Mouse (Mus musculus): ENCODE data around the gene Arhgap18.

The Arhgap18 gene

GRCm38 (mm10) chr10:26752929-26753567, at the start of gene Arhgap18:
Gene Arhgap18 (plus strand): TSS chr10:26753421.
- no peak for DNase-seq (ENCODE audit: extremely low spot score, low read depth, low spot score)

- DNase-seq (ENCODE audit: extremely low spot score, low read depth, low spot score): no peak
Observed at GRCm38 (mm10) chr10:26710458-26711011, 42.7 kb upstream of the Arhgap18 start.

GRCm38 (mm10) chr10:26711068-26711467, 42.2 kb upstream of the Arhgap18 start:
- DNase-seq (ENCODE audit: extremely low spot score, low read depth, low spot score): peak; percentile 37

GRCm38 (mm10) chr10:26713986-26714385, 39.2 kb upstream of the Arhgap18 start:
- no peak for DNase-seq (ENCODE audit: extremely low spot score, low read depth, low spot score)

GRCm38 (mm10) chr10:26724704-26725103, 28.5 kb upstream of the Arhgap18 start:
- no peak for DNase-seq (ENCODE audit: extremely low spot score, low read depth, low spot score)

GRCm38 (mm10) chr10:26725255-26725654, 28.0 kb upstream of the Arhgap18 start:
- DNase-seq (ENCODE audit: extremely low spot score, low read depth, low spot score): no peak

- no peak for DNase-seq (ENCODE audit: extremely low spot score, low read depth, low spot score)
Observed at GRCm38 (mm10) chr10:26750827-26751226, 2.4 kb upstream of the Arhgap18 start.

- DNase-seq (ENCODE audit: extremely low spot score, low read depth, low spot score): peak; percentile 41
Observed at GRCm38 (mm10) chr10:26752064-26752928, 925 bp upstream of the Arhgap18 start.

- DNase-seq (ENCODE audit: extremely low spot score, low read depth, low spot score): no peak
Observed at GRCm38 (mm10) chr10:26754006-26754405, 785 bp downstream of the Arhgap18 start.

GRCm38 (mm10) chr10:26757231-26757630, 4.0 kb downstream of the Arhgap18 start:
- DNase-seq (ENCODE audit: extremely low spot score, low read depth, low spot score): no peak

- no peak for DNase-seq (ENCODE audit: extremely low spot score, low read depth, low spot score)
Observed at GRCm38 (mm10) chr10:26759469-26759868, 6.2 kb downstream of the Arhgap18 start.

- no peak for DNase-seq (ENCODE audit: extremely low spot score, low read depth, low spot score)
Observed at GRCm38 (mm10) chr10:26761103-26761502, 7.9 kb downstream of the Arhgap18 start.

- no peak for DNase-seq (ENCODE audit: extremely low spot score, low read depth, low spot score)
Observed at GRCm38 (mm10) chr10:26761991-26762903, 9.0 kb downstream of the Arhgap18 start.

GRCm38 (mm10) chr10:26767196-26767595, 14.0 kb downstream of the Arhgap18 start:
- no peak for DNase-seq (ENCODE audit: extremely low spot score, low read depth, low spot score)

GRCm38 (mm10) chr10:26768943-26769342, 15.7 kb downstream of the Arhgap18 start:
- DNase-seq (ENCODE audit: extremely low spot score, low read depth, low spot score): no peak

GRCm38 (mm10) chr10:26770035-26770434, 16.8 kb downstream of the Arhgap18 start:
- no peak for DNase-seq (ENCODE audit: extremely low spot score, low read depth, low spot score)

- DNase-seq (ENCODE audit: extremely low spot score, low read depth, low spot score): peak; percentile 66
Observed at GRCm38 (mm10) chr10:26771938-26772623, 18.9 kb downstream of the Arhgap18 start.

GRCm38 (mm10) chr10:26772624-26773540, 19.7 kb downstream of the Arhgap18 start:
- no peak for DNase-seq (ENCODE audit: extremely low spot score, low read depth, low spot score)

GRCm38 (mm10) chr10:26773541-26773940, 20.3 kb downstream of the Arhgap18 start:
- no peak for DNase-seq (ENCODE audit: extremely low spot score, low read depth, low spot score)

Data from hindlimb bud, embryonic 11.5 days (tissue).